Comparison of ENCODE assay signal across 14 mouse cellular contexts in the genomic region with DNA sequence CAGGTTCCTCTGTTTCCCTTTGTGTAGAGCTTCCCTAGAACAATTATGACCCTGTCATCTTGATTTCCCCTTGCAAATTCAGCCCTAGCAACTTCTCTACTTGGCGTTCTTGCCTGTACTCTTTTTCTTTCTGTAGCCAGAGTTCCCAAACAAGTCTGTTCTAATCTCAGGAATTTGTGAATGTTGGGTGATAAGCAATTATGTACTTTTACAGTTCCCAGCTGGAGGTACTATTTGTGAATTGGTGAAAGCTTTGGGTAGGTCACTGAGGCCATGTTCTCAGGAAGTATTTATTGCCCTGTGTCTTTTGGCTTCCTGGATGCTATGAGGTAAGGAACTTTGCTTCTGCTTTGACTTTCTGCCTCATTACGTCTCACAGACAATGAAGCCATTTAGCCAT.
"Had no signal": no experiment of that assay in that cellular context is flagged by ENCODE, and none has a peak within 500 bp of the region (broad histone marks: within the 10 kb centered on the region; RNA-seq: fewer than 3 reads in every experiment).

No protein-coding gene starts in this region.

- ATAC-seq: liver, embryonic 12.5 days; midbrain, embryonic 16.5 days had no signal

- H3K27ac ChIP-seq: limb, embryonic 13.5 days; liver, embryonic 12.5 days; midbrain, embryonic 12.5 days; neural tube, embryonic 13.5 days had no signal

- H3K4me3 ChIP-seq: limb, embryonic 13.5 days; liver, embryonic 12.5 days; midbrain, embryonic 12.5 days; neural tube, embryonic 13.5 days had no signal

- DNase-seq: kidney, adult 11 months; kidney, postnatal 10 days; left cerebral cortex, postnatal 4 days; lung, postnatal 10 days; retina, postnatal 1 day; right cerebral cortex, postnatal 4 days; spleen, adult 18-20 months; thymus, adult 18-20 months; thymus, postnatal 14 days had no signal

- H3K4me2 ChIP-seq: limb, embryonic 13.5 days; liver, embryonic 12.5 days; midbrain, embryonic 12.5 days; neural tube, embryonic 13.5 days had no signal

- H3K9me3 ChIP-seq: limb, embryonic 13.5 days; liver, embryonic 12.5 days; midbrain, embryonic 12.5 days; neural tube, embryonic 13.5 days had no signal

- H3K36me3 ChIP-seq: limb, embryonic 13.5 days; liver, embryonic 12.5 days; midbrain, embryonic 12.5 days; neural tube, embryonic 13.5 days had no signal

- H3K9ac ChIP-seq: limb, embryonic 13.5 days; liver, embryonic 12.5 days; midbrain, embryonic 12.5 days; neural tube, embryonic 13.5 days had no signal

- H3K4me1 ChIP-seq: limb, embryonic 13.5 days; liver, embryonic 12.5 days; midbrain, embryonic 12.5 days; neural tube, embryonic 13.5 days had no signal

- H3K27me3 ChIP-seq: limb, embryonic 13.5 days; liver, embryonic 12.5 days; midbrain, embryonic 12.5 days; neural tube, embryonic 13.5 days had no signal
